Mouse (Mus musculus) myocyte (in vitro differentiated cells): ENCODE results near the gene Ces1c. TPM values are rescaled to one million over a fixed set of nuclear protein-coding genes. Genes with fewer than 3 reads are reported as not detected.

Source experiments
- H3K27me3 ChIP-seq: one replicate; pipeline ENCODE4 v1.6.1; 2011; ENCODE audit not compliant: control insufficient read depth, insufficient read depth, insufficient read length
- H3K36me3 ChIP-seq: one replicate; pipeline ENCODE4 v1.6.1; 2011; ENCODE audit not compliant: control insufficient read depth, insufficient read depth
- H3K4me2 ChIP-seq: one replicate; pipeline ENCODE4 v1.6.1; 2011; ENCODE audit warnings: low read depth, control low read depth
- H3K4me3 ChIP-seq: one replicate; pipeline ENCODE4 v1.5.1; 2011; ENCODE audit warnings: mild to moderate bottlenecking, control low read depth, moderate library complexity
- H3K79me2 ChIP-seq: one replicate; pipeline ENCODE4 v1.6.1; 2011; ENCODE audit not compliant: control insufficient read depth, insufficient read depth
- H3ac ChIP-seq: one replicate; pipeline ENCODE4 v1.6.1; 2011; ENCODE audit not compliant: control insufficient read depth, insufficient read length
- CEBPB ChIP-seq: IDR thresholded peaks from 2 replicates; pipeline ENCODE4 v1.6.1; 2011; ENCODE audit warnings: mild to moderate bottlenecking, moderate library complexity; ENCODE audit not compliant: poor library complexity, insufficient read depth, severe bottlenecking
- E2F4 ChIP-seq: IDR thresholded peaks from one replicate; pipeline ENCODE4 v1.6.1; 2011; ENCODE audit warnings: mild to moderate bottlenecking, control low read depth, moderate library complexity; ENCODE audit not compliant: insufficient read depth
- MAX ChIP-seq: IDR thresholded peaks from one replicate; pipeline ENCODE4 v1.6.1; 2011; ENCODE audit warnings: low read depth, mild to moderate bottlenecking, control low read depth
- MYOD1 ChIP-seq, 3 experiments: IDR thresholded peaks; one replicate each; pipeline ENCODE4 v1.6.1; 2011; ENCODE audit warnings: control low read depth in 2 of 3, low read depth in 2 of 3, mild to moderate bottlenecking in 2 of 3, moderate library complexity in 1 of 3; ENCODE audit not compliant: insufficient read length in 2 of 3, control insufficient read depth in 1 of 3
- MYOG ChIP-seq, 3 experiments: IDR thresholded peaks; one replicate each; pipeline ENCODE4 v1.6.1; 2011; ENCODE audit warnings: control low read depth in 2 of 3, low read depth in 2 of 3, mild to moderate bottlenecking in 2 of 3; ENCODE audit not compliant: insufficient read length in 2 of 3, control insufficient read depth in 1 of 3, insufficient read depth in 1 of 3
- POLR2A ChIP-seq: IDR thresholded peaks from one replicate; pipeline ENCODE4 v1.6.1; 2011; ENCODE audit warnings: low read depth, mild to moderate bottlenecking, control low read depth, moderate library complexity; ENCODE audit not compliant: insufficient read length
- POLR2AphosphoS2 ChIP-seq: IDR thresholded peaks from one replicate; pipeline ENCODE4 v1.6.1; 2011; ENCODE audit warnings: low read depth, control low read depth; ENCODE audit not compliant: insufficient read length
- REST ChIP-seq: IDR thresholded peaks from one replicate; pipeline ENCODE4 v1.6.1; 2011; ENCODE audit warnings: mild to moderate bottlenecking, control low read depth, moderate library complexity; ENCODE audit not compliant: insufficient read depth, insufficient read length
- SRF ChIP-seq: IDR thresholded peaks from one replicate; pipeline ENCODE4 v1.6.1; 2011; ENCODE audit warnings: low read depth; ENCODE audit not compliant: control insufficient read depth, insufficient read length
- TCF12 ChIP-seq: IDR thresholded peaks from one replicate; pipeline ENCODE4 v1.6.1; 2011; ENCODE audit warnings: mild to moderate bottlenecking, control low read depth; ENCODE audit not compliant: poor library complexity, insufficient read depth, severe bottlenecking
- TCF3 ChIP-seq: IDR thresholded peaks from one replicate; pipeline ENCODE4 v1.6.1; 2011; ENCODE audit warnings: low read depth, control low read depth; ENCODE audit not compliant: insufficient read length
- USF1 ChIP-seq: IDR thresholded peaks from one replicate; pipeline ENCODE4 v1.6.1; 2011; ENCODE audit warnings: low read depth, mild to moderate bottlenecking, control low read depth, moderate library complexity
- polyA plus RNA-seq: library from polyadenylated mRNA; unstranded; fragments of >200 nt; fragmentation: generic; extraction: Trizol; gene quantifications from one replicate; pipeline ENCODE4 v1.2.1, GENCODE M21; 2012; ENCODE audit warnings: missing spikeins

The Ces1c gene
- polyA plus RNA-seq: not detected

DNA sequence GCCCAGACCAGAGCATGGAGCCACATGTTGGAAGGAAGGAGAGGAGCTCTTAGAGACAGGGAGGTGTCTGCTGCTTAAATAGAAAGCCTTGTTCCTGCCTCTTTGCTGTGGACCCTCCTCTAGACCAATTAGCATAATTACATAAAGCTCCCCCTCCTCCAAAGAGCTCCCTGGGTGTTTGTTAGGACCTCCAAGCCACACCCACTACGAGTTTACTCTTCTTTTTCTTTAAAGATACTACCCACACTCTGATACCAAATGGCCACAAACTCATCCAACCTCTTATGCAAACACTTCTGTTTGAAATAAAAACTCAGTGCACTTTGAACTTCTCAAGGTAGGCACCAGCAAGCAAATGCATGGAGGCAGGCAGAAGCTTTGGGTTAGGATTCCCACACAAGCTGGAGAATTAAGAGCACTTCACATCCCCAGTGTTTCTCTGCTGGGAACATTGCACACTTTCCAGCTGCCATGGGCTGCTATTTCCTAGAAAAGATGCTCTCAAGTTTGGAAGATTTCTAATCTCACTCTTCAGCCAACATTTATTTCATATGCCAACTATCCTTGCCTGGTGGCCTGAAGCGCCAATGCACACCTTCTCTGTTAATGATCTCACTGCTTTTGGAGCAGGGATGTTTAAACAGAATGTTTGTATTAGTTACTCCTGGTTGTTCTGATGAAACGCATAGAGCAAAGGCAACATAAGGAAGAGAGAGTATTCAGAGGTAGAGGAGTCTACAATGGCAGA, at the start of gene Ces1c:
Ces1c (minus strand) TSS at position 51 of the 748 bp plus-strand sequence.
- H3K79me2 ChIP-seq: no peaks in the 10 kb centered on the region
- no peak within 1 kb of the TSS for H3K4me3 ChIP-seq
- no peaks in the 10 kb centered on the region for H3K36me3 ChIP-seq
- H3K4me2 ChIP-seq: no peak within 1 kb of the TSS
- TF ChIP-seq SRF: no peak
- TF ChIP-seq E2F4: no peak
- no peak for TF ChIP-seq MYOG (IDR thresholded peaks at IDR 0.05; ENCODE audit: control insufficient read depth in 1 of 3, insufficient read depth in 1 of 3, insufficient read length in 2 of 3, low read depth in 2 of 3)
- TF ChIP-seq CEBPB: no peak
- TF ChIP-seq MAX: no peak
- TF ChIP-seq REST: no peak
- no peak for TF ChIP-seq MYOD1 (IDR thresholded peaks at IDR 0.05; ENCODE audit: control insufficient read depth in 1 of 3, insufficient read length in 2 of 3, low read depth in 2 of 3)
- TF ChIP-seq TCF12: no peak
- TF ChIP-seq TCF3: no peak
- TF ChIP-seq POLR2A: no peak
- no peak for TF ChIP-seq POLR2AphosphoS2
- TF ChIP-seq USF1: no peak
- no peaks in the 10 kb centered on the region for H3K27me3 ChIP-seq
- no peak within 1 kb of the TSS for H3ac ChIP-seq

DNA sequence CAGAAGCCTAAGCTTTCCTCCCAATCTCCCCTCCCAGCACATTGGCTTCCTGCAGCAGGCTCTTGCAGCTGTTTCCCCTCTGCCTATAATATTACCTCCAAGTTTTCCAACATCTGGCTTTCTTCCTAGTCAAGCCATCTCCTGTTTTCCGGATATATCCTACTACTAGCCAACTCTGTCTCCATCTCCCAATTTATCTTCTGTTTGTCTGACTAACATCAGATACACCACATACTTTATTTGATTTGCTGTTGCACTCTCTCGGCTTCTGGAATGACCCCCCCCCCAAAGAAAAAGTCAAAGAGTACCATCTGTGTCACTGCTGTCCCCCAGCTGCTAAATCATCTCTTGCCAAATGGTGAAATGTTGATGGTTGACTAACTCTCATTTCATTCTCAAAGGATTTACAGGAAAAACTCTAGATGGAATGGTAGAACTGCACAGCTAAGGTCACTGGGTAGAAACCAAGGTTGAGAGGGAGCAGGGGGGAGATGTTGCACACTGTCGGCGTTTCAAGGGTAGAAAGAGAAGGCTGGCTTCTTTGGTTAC, 49.6 kb upstream of the Ces1c start:
- Histone ChIP-seq H3K27me3 (no peaks in the 10 kb centered on the region), H3K4me3 (no peak overlapping the region), H3K4me2 (no peak overlapping the region), H3K79me2 (no peaks in the 10 kb centered on the region), H3ac (no peak overlapping the region), H3K36me3 (no peaks in the 10 kb centered on the region)
- no peak for TF ChIP-seq SRF
- TF ChIP-seq MAX: no peak
- TF ChIP-seq MYOG (IDR thresholded peaks at IDR 0.05; ENCODE audit: control insufficient read depth in 1 of 3, insufficient read depth in 1 of 3, insufficient read length in 2 of 3, low read depth in 2 of 3): no peak
- TF ChIP-seq CEBPB: no peak
- TF ChIP-seq TCF3: no peak
- TF ChIP-seq TCF12: no peak
- TF ChIP-seq POLR2A: no peak
- TF ChIP-seq POLR2AphosphoS2: no peak
- TF ChIP-seq REST: no peak
- TF ChIP-seq MYOD1 (IDR thresholded peaks at IDR 0.05; ENCODE audit: control insufficient read depth in 1 of 3, insufficient read length in 2 of 3, low read depth in 2 of 3): no peak

DNA sequence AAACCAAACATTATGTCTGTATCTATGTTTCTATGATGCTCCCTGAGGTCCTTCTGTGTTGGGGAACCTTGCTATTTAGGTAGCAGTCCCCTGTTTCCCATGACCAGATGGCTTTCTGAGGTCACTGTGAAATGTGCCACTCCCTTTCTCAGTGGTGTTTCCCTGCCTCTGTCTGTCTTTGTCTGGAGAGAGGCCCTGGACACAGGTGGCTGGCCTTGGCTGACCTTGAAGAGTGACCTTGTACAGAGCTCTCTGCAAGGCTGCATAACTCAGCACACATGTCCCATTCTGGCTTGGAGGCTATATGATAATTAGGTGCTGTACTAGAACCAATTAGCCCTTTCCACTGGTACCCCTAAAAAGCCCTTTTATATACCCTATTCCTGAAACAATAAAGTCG, 45.5 kb upstream of the Ces1c start:
- Histone ChIP-seq H3ac (no peak overlapping the region), H3K36me3 (no peaks in the 10 kb centered on the region), H3K79me2 (no peaks in the 10 kb centered on the region), H3K27me3 (no peaks in the 10 kb centered on the region), H3K4me3 (no peak overlapping the region), H3K4me2 (no peak overlapping the region)
- TF ChIP-seq CEBPB: no peak
- no peak for TF ChIP-seq TCF12
- no peak for TF ChIP-seq POLR2A
- TF ChIP-seq MAX: no peak

DNA sequence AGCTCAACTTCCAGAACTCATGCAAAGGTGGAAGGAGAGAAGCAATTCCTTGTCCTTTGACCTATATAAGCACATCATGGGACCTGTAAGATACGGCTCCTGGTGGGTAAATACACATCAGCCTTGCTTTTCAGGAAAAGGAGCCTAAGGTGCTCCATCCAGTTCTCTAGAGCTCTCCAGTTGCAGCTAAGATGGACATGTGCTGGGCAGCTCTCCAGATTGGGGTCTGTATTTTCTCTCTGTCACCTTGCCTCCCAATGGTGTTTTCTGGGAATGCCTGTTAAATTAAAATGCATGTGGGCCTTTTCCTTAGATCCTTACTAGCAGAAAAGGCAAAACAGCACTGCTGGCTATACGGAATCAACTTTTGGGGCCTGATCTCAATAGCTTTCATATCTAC, 43.5 kb upstream of the Ces1c start:
- H3K27me3 ChIP-seq: no peaks in the 10 kb centered on the region
- H3K36me3 ChIP-seq: no peaks in the 10 kb centered on the region
- H3K4me2 ChIP-seq: no peak overlapping the region
- TF ChIP-seq SRF (no peak), REST (no peak), TCF12 (no peak), MAX (no peak), POLR2AphosphoS2 (no peak), TCF3 (no peak), MYOD1 (IDR thresholded peaks at IDR 0.05; ENCODE audit: control insufficient read depth in 1 of 3, insufficient read length in 2 of 3, low read depth in 2 of 3) (no peak), POLR2A (no peak), USF1 (no peak)
- H3K4me3 ChIP-seq: no peak overlapping the region
- no peaks in the 10 kb centered on the region for H3K79me2 ChIP-seq
- H3ac ChIP-seq: no peak overlapping the region
